Mouse (Mus musculus) duodenum, adult 2 months (tissue): Measurements from ENCODE around the gene Tarm1. TPM values are rescaled to one million over a fixed set of nuclear protein-coding genes. Genes with fewer than 3 reads are reported as not detected.

ENCODE experiments used
- polyA plus RNA-seq: library from polyadenylated mRNA; depleted of rRNA; stranded (reverse); fragments of >200 nt; gene quantifications from 2 replicates; pipeline ENCODE4 v1.2.3, GENCODE M21; 2012; ENCODE audit warnings: low replicate concordance; rRNA removed

The Tarm1 gene
- not detected in 2 replicates for polyA plus RNA-seq

GRCm38 (mm10) chr7:3502439-3502838, at the start of gene Tarm1:
Gene Tarm1, minus strand, starts transcription at chr7:3502624.

Other genes starting within 250 kb of the Tarm1 start
- 73.1 and 145 TPM in 2 replicates for gene Myadm, start 213.5 kb downstream of the Tarm1 start, polyA plus RNA-seq
- 0.70 and 1.1 TPM in 2 replicates for gene Prkcg, start 213.4 kb downstream of the Tarm1 start, polyA plus RNA-seq
- 7.1 and 8.9 TPM in 2 replicates for gene Cacng7, start 169.7 kb downstream of the Tarm1 start, polyA plus RNA-seq
- gene Cacng8, start 111.9 kb downstream of the Tarm1 start, polyA plus RNA-seq: 0.44 and 0.89 TPM in 2 replicates
- not detected in 2 replicates for gene Cacng6, start 78.4 kb downstream of the Tarm1 start, polyA plus RNA-seq
- 0.26 TPM in 1 of 2 replicates, not detected in the other for gene Oscar, start 113.5 kb upstream of the Tarm1 start, polyA plus RNA-seq
- 287 and 393 TPM in 2 replicates for gene Ndufa3, start 114.7 kb upstream of the Tarm1 start, polyA plus RNA-seq
- 3.6 and 7.9 TPM in 2 replicates for gene Tfpt, start 127.3 kb upstream of the Tarm1 start, polyA plus RNA-seq
- 12.2 and 16.7 TPM in 2 replicates for gene Prpf31, start 127.4 kb upstream of the Tarm1 start, polyA plus RNA-seq
- 87.7 and 89.5 TPM in 2 replicates for gene Cnot3, start 142.6 kb upstream of the Tarm1 start, polyA plus RNA-seq
- 2.2 and 2.7 TPM in 2 replicates for gene Leng1, start 163.2 kb upstream of the Tarm1 start, polyA plus RNA-seq
- gene Tmc4, start 174.9 kb upstream of the Tarm1 start, polyA plus RNA-seq: 201 and 223 TPM in 2 replicates
- 92.9 and 131 TPM in 2 replicates for gene Tsen34, start 190.2 kb upstream of the Tarm1 start, polyA plus RNA-seq
- gene Mboat7, start 190.9 kb upstream of the Tarm1 start, polyA plus RNA-seq: 53.2 and 59.5 TPM in 2 replicates
- gene Rps9, start 201.4 kb upstream of the Tarm1 start, polyA plus RNA-seq: 322 and 616 TPM in 2 replicates
- gene Pirb, start 217.8 kb upstream of the Tarm1 start, polyA plus RNA-seq: 3.8 and 4.1 TPM in 2 replicates